Comparison of ENCODE assay signal across 10 mouse cellular contexts in the genomic region with DNA sequence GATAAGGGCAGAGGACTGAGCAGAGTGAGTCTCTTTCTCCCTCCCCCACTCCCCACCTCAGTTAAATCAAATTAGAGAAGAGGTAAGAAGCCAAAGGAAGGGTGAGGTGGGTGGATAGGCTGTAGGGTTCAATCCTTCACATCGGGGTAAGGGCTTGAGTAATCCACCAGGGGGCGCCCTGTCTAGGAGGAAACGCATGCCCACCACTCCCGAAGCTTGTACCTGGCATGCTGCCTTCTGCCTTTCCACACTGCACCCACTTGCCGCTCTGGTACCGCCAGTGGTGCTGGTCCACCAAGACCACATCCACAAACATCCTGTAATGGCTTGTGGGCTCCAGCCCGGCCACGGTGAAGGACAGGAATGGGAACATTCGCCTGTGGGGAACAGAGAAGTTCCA. TPM values are rescaled to one million over a fixed set of nuclear protein-coding genes. Genes with fewer than 3 reads are reported as not detected.
DNase-seq lines count a peak whose midpoint lies in the region; ATAC-seq lines count a peak whose summit lies in the region.
"Had no signal": no experiment of that assay in that cellular context is flagged by ENCODE, and none has a peak within 500 bp of the region (broad histone marks: within the 10 kb centered on the region; RNA-seq: fewer than 3 reads in every experiment).

No protein-coding gene starts in this region.

- H3K9me3 ChIP-seq in kidney, embryonic 15.5 days (replicated peaks): no peaks in the 10 kb centered on the region
- H3K9me3 ChIP-seq in heart, embryonic 10.5 days: no peaks in the 10 kb centered on the region
- no peaks in the 10 kb centered on the region for H3K9me3 ChIP-seq in limb, embryonic 11.5 days (ENCODE audit: control insufficient read depth, low read length)
- H3K9me3 ChIP-seq: embryonic facial prominence, embryonic 15.5 days had no signal

- no peaks in the 10 kb centered on the region for H3K36me3 ChIP-seq in kidney, embryonic 15.5 days
- no peaks in the 10 kb centered on the region for H3K36me3 ChIP-seq in heart, embryonic 10.5 days
- H3K36me3 ChIP-seq in limb, embryonic 11.5 days (ENCODE audit: control insufficient read depth, insufficient read depth, low read length): no peaks in the 10 kb centered on the region
- H3K36me3 ChIP-seq: embryonic facial prominence, embryonic 15.5 days had no signal

- no peak overlapping the region for H3K9ac ChIP-seq in kidney, embryonic 15.5 days
- H3K9ac ChIP-seq in limb, embryonic 11.5 days (ENCODE audit: low read length): no peak overlapping the region
- H3K9ac ChIP-seq: embryonic facial prominence, embryonic 15.5 days had no signal

- peaks cover 9% of the 10 kb centered on the region; the same call in 1 of the 2 replicates for H3K4me1 ChIP-seq in kidney, embryonic 15.5 days
- H3K4me1 ChIP-seq in heart, embryonic 10.5 days: peaks cover 11% of the 10 kb centered on the region
- H3K4me1 ChIP-seq in limb, embryonic 11.5 days (ENCODE audit: control insufficient read depth, insufficient read depth, low read length): no peaks in the 10 kb centered on the region
- H3K4me1 ChIP-seq: embryonic facial prominence, embryonic 15.5 days had no signal

- 17% methylated on average over 9 of the region's 9 CpGs for WGBS in kidney, embryonic 15.5 days
- 17% methylated on average over 9 of the region's 9 CpGs for WGBS in heart, embryonic 10.5 days
- 17% methylated on average over 9 of the region's 9 CpGs for WGBS in limb, embryonic 11.5 days

- peaks cover 36% of the 10 kb centered on the region for H3K27me3 ChIP-seq in kidney, embryonic 15.5 days
- H3K27me3 ChIP-seq in heart, embryonic 10.5 days (ENCODE audit: insufficient read depth, poor library complexity, severe bottlenecking): peaks cover 54% of the 10 kb centered on the region
- H3K27me3 ChIP-seq in limb, embryonic 11.5 days (ENCODE audit: control insufficient read depth, insufficient read depth, low read length): peaks cover 13% of the 10 kb centered on the region

- no peak overlapping the region for H3K27ac ChIP-seq in kidney, embryonic 15.5 days
- no peak overlapping the region for H3K27ac ChIP-seq in heart, embryonic 10.5 days
- no peak overlapping the region for H3K27ac ChIP-seq in limb, embryonic 11.5 days (replicated peaks; ENCODE audit: low read depth, low read length)
- H3K27ac ChIP-seq: embryonic facial prominence, embryonic 15.5 days; macrophage had no signal

- no peak overlapping the region for H3K4me3 ChIP-seq in kidney, embryonic 15.5 days (replicated peaks)
- H3K4me3 ChIP-seq in heart, embryonic 10.5 days: no peak overlapping the region
- H3K4me3 ChIP-seq in limb, embryonic 11.5 days (ENCODE audit: low read depth, low read length): no peak overlapping the region
- H3K4me3 ChIP-seq: embryonic facial prominence, embryonic 15.5 days had no signal

- H3K4me2 ChIP-seq in kidney, embryonic 15.5 days: no peak overlapping the region
- H3K4me2 ChIP-seq in limb, embryonic 11.5 days (ENCODE audit: low read depth, severe bottlenecking): no peak overlapping the region
- H3K4me2 ChIP-seq: embryonic facial prominence, embryonic 15.5 days had no signal

- no peak for ATAC-seq in kidney, embryonic 15.5 days (replicated peaks; ENCODE audit: low FRiP score)
- ATAC-seq in limb, embryonic 11.5 days (ENCODE audit: insufficient number of reproducible peaks, low FRiP score, low TSS enrichment, low read depth): no peak

- DNase-seq in kidney, adult 11 months: peak; percentile 22
- peak; percentile 58 for DNase-seq in NIH3T3 (ENCODE audit: low read depth)
- peak; percentile 61 for DNase-seq in cerebellum, adult 9-10 months
- DNase-seq in heart, embryonic 10.5 days (ENCODE audit: low spot score): peak; percentile 83
- peak; percentile 72 for DNase-seq in limb, embryonic 11.5 days (ENCODE audit: low spot score)
- peak; percentile 56 for DNase-seq in retina, postnatal 7 days (ENCODE audit: low read depth, low spot score)
- DNase-seq in urinary bladder, postnatal 10 days (ENCODE audit: low spot score): peak; percentile 27

RNA-seq across cellular contexts. Expression of a gene that starts 13.4 kb away (rescaled TPM):
- 0.14 and 0.27 TPM in 2 replicates for polyA plus RNA-seq in kidney, embryonic 15.5 days (2015; fragmentation: Nextera tagmentation; extraction: Ambion mirVana)
- 0.21 TPM in 1 of 2 replicates, not detected in the other for polyA plus RNA-seq in heart, embryonic 10.5 days (2016; fragmentation: Nextera tagmentation; extraction: Ambion mirVana)
- not detected in 2 replicates for polyA plus RNA-seq in limb, embryonic 11.5 days (2014; fragmentation: Nextera tagmentation; extraction: Ambion mirVana)

RNA-seq across cellular contexts. Expression of a gene that starts 49.6 kb away (rescaled TPM):
- polyA plus RNA-seq in kidney, embryonic 15.5 days (2015; fragmentation: Nextera tagmentation; extraction: Ambion mirVana): 5.5 and 5.8 TPM in 2 replicates
- 7.6 and 8.4 TPM in 2 replicates for polyA plus RNA-seq in heart, embryonic 10.5 days (2016; fragmentation: Nextera tagmentation; extraction: Ambion mirVana)
- 6.2 and 6.5 TPM in 2 replicates for polyA plus RNA-seq in limb, embryonic 11.5 days (2014; fragmentation: Nextera tagmentation; extraction: Ambion mirVana)

RNA-seq across cellular contexts. Expression of a gene that starts 51.3 kb away (rescaled TPM):
- polyA plus RNA-seq in kidney, embryonic 15.5 days (2015; fragmentation: Nextera tagmentation; extraction: Ambion mirVana): 8.8 and 12.7 TPM in 2 replicates
- polyA plus RNA-seq in heart, embryonic 10.5 days (2016; fragmentation: Nextera tagmentation; extraction: Ambion mirVana): 6.5 and 9.4 TPM in 2 replicates
- polyA plus RNA-seq in limb, embryonic 11.5 days (2014; fragmentation: Nextera tagmentation; extraction: Ambion mirVana): 5.8 and 6.3 TPM in 2 replicates

Comparison
In these comparisons a context has a peak if more than half of its experiments do, and no peak if none do; other contexts are left out.
1. DNase-seq: peak in every context shown above with its lines; median percentile 83 in heart, embryonic 10.5 days; 72 in limb, embryonic 11.5 days; 61 in cerebellum, adult 9-10 months; 58 in NIH3T3; 56 in retina, postnatal 7 days; 27 in urinary bladder, postnatal 10 days; 22 in kidney, adult 11 months.